Mouse (Mus musculus) limb, embryonic 11.5 days (tissue): Measurements from ENCODE around the gene Mum1. TPM values are rescaled to one million over a fixed set of nuclear protein-coding genes. Genes with fewer than 3 reads are reported as not detected.
A peak's percentile ranks its signal among the peaks of the same experiment; 100 is the strongest.

Experiments
- ATAC-seq: fragments of 200-750 bp; cut with Nextera tagmentation; 2 replicates; pipeline ENCODE4 v1.8.0; 2017; ENCODE audit warnings: low read depth; ENCODE audit not compliant: insufficient number of reproducible peaks, low FRiP score, low TSS enrichment
- DNase-seq: peaks from one replicate; pipeline ENCODE4 v3.0.0-alpha.2; 2015; ENCODE audit warnings: low spot score
- H3K27ac ChIP-seq: fragments of 300-500 bp; sonication (generic); replicated peaks from 2 replicates; pipeline ENCODE4 v1.5.1; 2014; ENCODE audit warnings: low read depth, mild to moderate bottlenecking, low read length
- H3K27me3 ChIP-seq: fragments of 300-500 bp; sonication (generic); 2 replicates; pipeline ENCODE4 v1.6.1; 2014; ENCODE audit warnings: mild to moderate bottlenecking, low read length, mixed read lengths; ENCODE audit not compliant: control insufficient read depth, insufficient read depth
- H3K36me3 ChIP-seq: fragments of 300-500 bp; sonication (generic); 2 replicates; pipeline ENCODE4 v1.6.1; 2014; ENCODE audit warnings: mild to moderate bottlenecking, low read length, moderate library complexity, mixed read lengths; ENCODE audit not compliant: control insufficient read depth, insufficient read depth
- H3K4me1 ChIP-seq: fragments of 300-500 bp; sonication (generic); 2 replicates; pipeline ENCODE4 v1.6.1; 2014; ENCODE audit warnings: low read length, mixed read lengths; ENCODE audit not compliant: control insufficient read depth, insufficient read depth
- H3K4me2 ChIP-seq: fragments of 300-500 bp; sonication (generic); 2 replicates; pipeline ENCODE4 v1.6.1; 2014; ENCODE audit warnings: low read depth, mild to moderate bottlenecking, moderate library complexity; ENCODE audit not compliant: severe bottlenecking
- H3K4me3 ChIP-seq: fragments of 300-500 bp; sonication (generic); 2 replicates; pipeline ENCODE4 v1.5.1; 2014; ENCODE audit warnings: low read depth, low read length
- H3K9ac ChIP-seq: fragments of 300-500 bp; sonication (generic); 2 replicates; pipeline ENCODE4 v1.6.1; 2014; ENCODE audit warnings: mild to moderate bottlenecking, low read length
- H3K9me3 ChIP-seq: fragments of 300-500 bp; sonication (generic); 2 replicates; pipeline ENCODE4 v1.6.1; 2016; ENCODE audit warnings: low read length; ENCODE audit not compliant: control insufficient read depth
- WGBS: fragments of 180-500 bp; shearing (Covaris S2); extraction: QIAGEN DNeasy Blood & Tissue Kit; methylation state at CpG from one replicate; pipeline ENCODE4 v1.1.7; 2014; 5-methylcytosine and 5-hydroxymethylcytosine counted together
- polyA plus RNA-seq: library from polyadenylated mRNA; unstranded; fragments of >200 nt; fragmentation: Nextera tagmentation; extraction: Ambion mirVana; gene quantifications from 2 replicates; pipeline ENCODE4 v1.2.1, GENCODE M21; 2014

Gene Mum1
- polyA plus RNA-seq, 1 experiment from 2014 or later: 87.1 TPM

DNA sequence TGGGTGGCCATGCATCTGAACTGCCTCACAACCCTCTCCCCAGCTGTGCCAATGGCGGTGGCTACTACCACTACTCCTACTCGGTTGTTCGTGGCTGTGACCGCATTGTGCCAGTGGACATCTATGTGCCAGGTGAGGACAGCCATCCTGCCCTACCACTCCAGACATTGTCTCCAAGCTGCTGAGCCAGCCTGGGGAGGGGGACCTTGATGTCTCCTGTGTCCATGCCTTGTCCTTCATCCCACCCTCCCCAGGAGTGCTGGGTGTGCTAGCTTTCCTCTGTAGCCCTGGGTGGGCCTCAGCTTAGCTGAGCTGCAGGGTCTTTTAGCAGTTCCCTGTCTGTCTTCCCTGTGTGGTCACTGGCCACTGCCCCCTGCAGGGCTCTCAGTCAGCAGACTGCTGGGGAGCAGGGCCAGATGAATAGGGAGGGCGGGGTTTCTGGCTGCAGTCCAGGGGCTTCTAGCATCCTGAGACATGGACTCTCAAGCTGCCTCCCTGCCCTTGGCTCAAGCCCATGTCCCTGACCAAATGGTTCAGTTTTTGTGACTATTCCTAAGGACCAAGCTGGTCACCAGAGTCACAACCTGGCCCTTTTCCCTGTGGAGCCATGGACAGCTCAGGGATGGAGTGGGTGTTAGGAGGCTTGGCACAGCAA lies 29.8 kb downstream of the Mum1 start:
- H3K4me3 ChIP-seq: no peak overlapping the region
- H3K4me2 ChIP-seq: no peak overlapping the region
- DNase-seq (no peak), ATAC-seq (no peak)
- H3K4me1 ChIP-seq: peaks cover 13% of the 10 kb centered on the region
- no peak overlapping the region for H3K9ac ChIP-seq
- WGBS: 93% methylated on average over 5 of the region's 5 CpGs
- peaks cover 30% of the 10 kb centered on the region for H3K36me3 ChIP-seq
- H3K27me3 ChIP-seq: no peaks in the 10 kb centered on the region
- no peaks in the 10 kb centered on the region for H3K9me3 ChIP-seq
- no peak overlapping the region for H3K27ac ChIP-seq

DNA sequence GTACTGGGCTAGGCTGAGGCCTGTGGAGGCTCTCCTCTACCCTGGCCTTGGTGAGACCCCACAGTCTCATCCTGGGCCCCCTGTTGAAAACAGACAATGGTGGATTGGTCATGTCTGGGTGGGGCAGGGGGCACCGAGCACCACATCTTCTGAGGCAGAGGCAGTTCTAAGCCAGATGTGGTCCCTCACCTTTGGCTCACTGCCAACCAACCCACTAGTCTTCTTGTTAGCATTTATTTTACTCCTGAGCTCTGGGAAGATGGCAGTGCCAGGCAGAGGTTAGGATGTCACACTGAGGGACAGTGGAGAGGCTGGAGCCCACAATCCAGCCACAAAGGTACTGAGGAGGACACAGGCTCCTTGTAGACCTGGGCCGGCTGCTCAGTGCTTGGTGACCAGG lies 31.7 kb downstream of the Mum1 start:
- H3K4me3 ChIP-seq: no peak overlapping the region
- no peaks in the 10 kb centered on the region for H3K27me3 ChIP-seq
- DNase-seq (no peak), ATAC-seq (no peak)
- H3K4me1 ChIP-seq: peaks cover 17% of the 10 kb centered on the region
- H3K9me3 ChIP-seq: no peaks in the 10 kb centered on the region
- peaks cover 30% of the 10 kb centered on the region for H3K36me3 ChIP-seq
- WGBS: 84% methylated on average over 2 of the region's 2 CpGs
- H3K4me2 ChIP-seq: no peak overlapping the region
- no peak overlapping the region for H3K9ac ChIP-seq
- H3K27ac ChIP-seq: no peak overlapping the region

DNA sequence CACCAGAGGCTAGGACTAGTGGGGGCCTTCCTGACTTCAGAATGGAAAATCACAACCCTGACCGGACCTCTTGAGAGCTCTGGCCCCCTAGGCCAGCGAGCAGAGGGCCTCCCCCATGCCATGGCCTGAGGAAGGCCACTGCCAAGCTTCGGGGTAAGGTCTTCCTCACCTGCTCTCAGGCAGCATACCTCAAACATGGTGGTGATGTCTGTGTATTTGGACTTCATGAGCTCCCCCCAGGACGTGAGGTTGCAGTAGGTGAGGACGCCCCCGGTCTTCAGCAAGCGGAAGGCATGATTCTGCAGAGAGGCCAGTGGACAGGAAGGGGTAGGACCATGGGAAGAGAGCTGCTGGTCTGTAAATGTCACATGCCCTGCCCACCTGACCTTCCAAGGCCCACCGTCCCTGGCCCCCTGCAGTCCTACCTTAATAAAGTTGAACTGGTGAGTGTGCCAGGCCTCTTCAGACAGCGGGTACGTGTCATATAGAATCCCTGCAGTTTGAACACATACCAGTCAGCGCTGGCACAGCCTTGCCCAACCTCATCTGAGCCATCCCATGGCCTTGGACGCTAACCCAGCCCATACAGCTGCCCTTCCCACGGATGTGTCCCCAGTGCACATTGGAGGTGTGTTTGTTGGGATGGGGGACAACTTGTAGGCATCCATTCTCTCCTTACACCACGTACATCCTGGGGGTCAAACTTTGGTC lies 32.7 kb downstream of the Mum1 start:
- Histone ChIP-seq H3K27me3 (no peaks in the 10 kb centered on the region), H3K27ac (no peak overlapping the region), H3K4me1 (peaks cover 17% of the 10 kb centered on the region), H3K9ac (no peak overlapping the region), H3K36me3 (peaks cover 30% of the 10 kb centered on the region), H3K4me3 (no peak overlapping the region), H3K4me2 (no peak overlapping the region), H3K9me3 (no peaks in the 10 kb centered on the region)
- ATAC-seq (no peak), DNase-seq (no peak)
- WGBS: 91% methylated on average over 14 of the region's 14 CpGs

DNA sequence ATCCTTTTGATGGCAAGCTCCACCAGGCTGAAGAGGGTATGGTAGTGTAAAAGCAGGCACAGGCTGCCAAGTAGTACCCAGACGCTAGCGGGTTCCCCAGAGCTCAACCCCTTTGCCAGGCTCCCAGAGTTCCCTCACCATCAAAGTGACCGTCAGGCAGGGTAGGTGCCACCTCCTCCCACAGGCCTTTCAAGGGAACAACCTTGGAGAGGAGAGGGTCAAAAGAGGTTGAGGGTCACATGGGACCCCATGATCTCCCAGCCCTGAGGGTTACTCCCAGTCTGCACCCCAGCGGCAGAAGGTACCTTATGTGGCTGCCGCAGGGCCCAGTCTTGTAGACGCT lies 33.2 kb downstream of the Mum1 start:
- ATAC-seq (no peak), DNase-seq (no peak)
- Histone ChIP-seq H3K4me1 (peaks cover 18% of the 10 kb centered on the region), H3K4me2 (peak overlapping the region; percentile 76; the same call in 1 of the 2 replicates), H3K36me3 (peaks cover 27% of the 10 kb centered on the region), H3K27ac (no peak overlapping the region), H3K9me3 (no peaks in the 10 kb centered on the region), H3K9ac (no peak overlapping the region; the same call in 1 of the 2 replicates), H3K4me3 (peak overlapping the region; percentile 36), H3K27me3 (no peaks in the 10 kb centered on the region)
- 88% methylated on average over 6 of the region's 6 CpGs for WGBS

DNA sequence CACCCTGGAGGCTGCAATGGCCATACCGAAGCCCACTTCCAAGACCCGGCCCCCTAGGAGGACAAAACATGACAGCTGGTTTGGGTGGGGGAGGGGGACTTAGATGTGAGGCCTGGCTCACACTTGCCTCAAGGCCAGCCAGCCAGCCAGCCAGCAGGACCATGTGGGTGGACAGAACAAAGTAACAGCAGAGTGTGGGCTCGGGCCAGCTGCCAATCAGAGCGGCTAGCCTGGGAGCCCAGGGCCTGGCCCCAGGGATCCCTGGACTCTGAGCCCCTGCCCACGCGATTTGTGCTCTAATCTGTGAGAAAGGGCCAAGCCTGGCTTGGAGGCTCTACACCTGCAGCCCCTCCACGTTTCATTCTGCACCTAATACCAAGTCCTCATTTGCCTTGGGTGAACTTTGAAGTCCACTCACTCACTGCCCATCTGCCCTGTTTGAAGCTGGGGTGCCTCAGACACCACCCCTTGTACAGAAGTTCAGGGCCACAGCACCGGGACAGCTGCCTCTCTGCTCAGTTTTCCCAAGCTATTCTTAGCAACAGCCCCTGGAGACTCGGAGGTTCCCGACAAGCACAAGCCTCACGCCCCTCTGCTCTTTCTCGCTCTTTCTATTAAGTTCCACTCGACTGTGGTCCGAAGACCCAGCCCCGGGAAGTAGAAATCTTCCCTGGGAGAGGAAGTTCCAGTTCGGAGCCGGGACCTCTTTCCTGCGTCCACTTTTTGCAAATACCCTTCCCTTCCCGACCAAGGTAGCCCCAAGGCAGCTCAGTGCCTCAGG lies 33.8 kb downstream of the Mum1 start:
- H3K4me1 ChIP-seq: peaks cover 19% of the 10 kb centered on the region

DNA sequence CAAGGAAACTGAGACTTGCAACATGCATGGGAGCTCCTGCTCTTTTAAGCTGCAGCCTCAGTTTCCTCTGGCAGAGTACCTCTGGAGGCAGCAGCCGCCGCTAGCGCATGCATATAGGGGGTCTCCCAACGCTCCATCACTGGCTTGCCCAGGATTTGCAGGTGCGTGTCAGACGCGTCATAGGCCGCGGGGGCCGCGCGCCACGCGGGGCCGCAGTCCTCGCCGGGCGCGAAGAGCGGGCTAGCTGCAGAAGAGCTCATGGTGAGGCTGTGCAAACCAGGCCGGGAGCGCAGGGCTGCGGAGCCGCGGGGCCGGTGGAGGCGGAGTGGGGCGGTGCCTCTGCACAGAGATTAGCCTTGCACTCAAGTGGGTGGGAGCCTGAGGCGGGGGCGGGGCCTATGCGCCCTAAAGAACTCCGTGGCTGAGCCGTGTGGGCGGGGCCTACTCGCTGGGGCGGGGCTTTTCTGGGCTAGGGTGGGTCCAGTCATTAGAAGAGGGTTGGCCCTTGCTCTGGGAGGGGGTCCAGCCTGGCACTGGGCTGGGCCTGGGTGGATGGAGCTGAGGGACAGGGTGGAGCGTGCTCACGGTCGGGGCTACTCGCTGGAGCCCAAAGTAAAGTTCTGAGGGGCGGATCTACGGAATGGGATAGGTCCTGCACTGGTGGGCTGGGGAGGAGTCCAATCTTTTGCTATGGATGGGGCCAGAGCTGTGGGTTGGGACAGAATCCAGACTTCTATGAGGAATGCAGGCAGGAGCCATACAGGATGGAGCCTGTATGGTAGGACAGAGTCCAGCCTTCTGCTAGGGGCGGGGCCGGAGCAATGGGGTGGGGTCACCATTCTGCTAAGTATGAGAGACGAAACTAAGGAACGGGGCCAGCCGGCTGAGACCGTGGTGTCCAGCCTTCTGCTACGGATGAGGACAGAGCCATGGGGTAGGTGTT lies 34.7 kb downstream of the Mum1 start, which contains the start of the genes Gamt and Dazap1:
Gene Gamt (minus strand): TSS at position 371 of the 943 bp plus-strand sequence.
Gene Dazap1 (plus strand): TSS at position 845 of the 943 bp plus-strand sequence.
- Histone ChIP-seq H3K9me3 (no peaks in the 10 kb centered on the region), H3K4me1 (peaks cover 25% of the 10 kb centered on the region), H3K27ac (peak within 1 kb of the TSS; percentile 86), H3K36me3 (peaks cover 14% of the 10 kb centered on the region), H3K27me3 (no peaks in the 10 kb centered on the region), H3K9ac (peak within 1 kb of the TSS; percentile 60), H3K4me2 (peak within 1 kb of the TSS; percentile 76), H3K4me3 (peak within 1 kb of the TSS; percentile 36)
- WGBS: under 1% methylated on average over 49 of the region's 49 CpGs
- peak; percentile 91 for ATAC-seq
- DNase-seq: peak; percentile 98

More for the DNA sequence above, 33.8 kb downstream of the Mum1 start:
- peak overlapping the region; percentile 60 for H3K9ac ChIP-seq
- no peaks in the 10 kb centered on the region for H3K9me3 ChIP-seq
- H3K36me3 ChIP-seq: peaks cover 21% of the 10 kb centered on the region
- H3K27me3 ChIP-seq: no peaks in the 10 kb centered on the region
- 8% methylated on average over 19 of the region's 19 CpGs for WGBS
- peak overlapping the region; percentile 10; the same call in 1 of the 2 replicates for H3K27ac ChIP-seq
- ATAC-seq: no peak
- H3K4me3 ChIP-seq: peak overlapping the region; percentile 36
- DNase-seq: peak; percentile 40
- peak overlapping the region; percentile 76 for H3K4me2 ChIP-seq

DNA sequence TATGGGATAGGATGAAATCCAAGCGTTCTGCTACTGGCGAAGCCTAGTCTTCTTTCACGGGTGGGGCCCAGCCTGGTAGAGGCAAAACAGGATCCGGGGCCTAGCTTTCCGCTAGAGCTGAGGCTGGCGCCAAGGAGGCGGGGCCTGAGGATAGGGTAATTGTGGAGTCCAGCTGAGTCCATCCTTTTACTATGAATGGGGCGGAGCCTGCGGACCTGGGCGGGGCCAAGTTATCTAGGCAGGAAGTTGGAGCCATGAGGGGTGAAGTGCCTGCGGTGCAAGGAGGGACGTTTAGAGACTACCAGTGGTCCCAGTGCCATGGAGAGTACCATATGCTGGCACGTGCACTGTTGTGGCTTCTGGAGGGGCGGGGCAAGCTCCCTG lies 35.3 kb downstream of the Mum1 start:
- Histone ChIP-seq H3K9me3 (no peaks in the 10 kb centered on the region), H3K4me2 (peak overlapping the region; percentile 76), H3K9ac (peak overlapping the region; percentile 5; the same call in 1 of the 2 replicates), H3K4me1 (peaks cover 29% of the 10 kb centered on the region), H3K27ac (peak overlapping the region; percentile 86), H3K4me3 (peak overlapping the region; percentile 36), H3K36me3 (peaks cover 12% of the 10 kb centered on the region), H3K27me3 (no peaks in the 10 kb centered on the region)
- under 1% methylated on average over 14 of the region's 14 CpGs for WGBS
- ATAC-seq: peak; percentile 24
- DNase-seq: peak; percentile 92
